Mouse (Mus musculus) mesoderm, embryonic 11.5 days (tissue): ENCODE measurements around the gene Mturn.
A peak's percentile ranks its signal among the peaks of the same experiment; 100 is the strongest.

Experiments used
- DNase-seq: peaks from one replicate; pipeline ENCODE4 v3.0.0-alpha.2; 2012; ENCODE audit warnings: low read depth, low spot score

Mturn gene

DNA sequence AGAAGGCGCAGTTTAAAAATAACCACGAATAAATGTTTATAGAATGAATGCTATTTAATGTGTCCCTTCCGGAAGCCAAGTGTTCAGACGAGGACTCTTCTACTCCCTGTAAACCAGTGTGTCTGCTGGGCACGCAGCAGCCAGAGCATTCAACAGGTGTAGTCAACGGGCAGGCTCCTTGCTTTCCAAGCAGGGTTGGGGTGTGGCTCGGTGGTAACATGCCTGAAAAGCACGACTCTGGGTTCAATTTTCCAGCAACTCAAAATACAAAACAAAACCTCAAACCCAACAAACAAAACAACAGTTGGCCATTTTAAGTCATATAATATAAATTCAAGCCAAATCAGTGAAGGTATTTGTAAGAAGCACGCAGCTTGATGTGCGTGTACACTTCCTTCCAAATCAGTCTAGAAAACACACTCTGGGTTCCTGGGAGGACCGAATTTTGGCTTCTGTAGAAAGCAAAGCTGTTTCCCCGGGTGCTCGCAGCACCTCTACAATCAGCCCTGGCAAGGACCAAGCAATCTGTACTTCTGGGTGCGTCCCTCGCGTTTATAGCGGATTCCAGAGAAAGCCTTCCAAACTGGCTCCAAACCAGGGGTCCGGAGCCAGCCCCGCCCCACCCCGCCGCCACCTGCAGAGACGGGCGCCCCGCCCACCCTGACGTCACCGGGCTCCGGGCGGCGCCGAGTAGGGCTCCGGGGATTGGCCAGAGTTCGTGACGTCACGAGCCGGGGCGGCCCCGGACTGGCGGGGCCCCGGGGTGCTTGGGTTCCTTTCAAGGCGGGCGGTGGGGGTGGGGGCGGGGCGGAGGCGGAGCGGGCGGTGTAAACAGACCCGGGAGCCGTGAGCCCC lies at the start of gene Mturn:
Gene Mturn (plus strand): TSS at position 734 of the 855 bp plus-strand sequence.
- peak; percentile 94 for DNase-seq

DNA sequence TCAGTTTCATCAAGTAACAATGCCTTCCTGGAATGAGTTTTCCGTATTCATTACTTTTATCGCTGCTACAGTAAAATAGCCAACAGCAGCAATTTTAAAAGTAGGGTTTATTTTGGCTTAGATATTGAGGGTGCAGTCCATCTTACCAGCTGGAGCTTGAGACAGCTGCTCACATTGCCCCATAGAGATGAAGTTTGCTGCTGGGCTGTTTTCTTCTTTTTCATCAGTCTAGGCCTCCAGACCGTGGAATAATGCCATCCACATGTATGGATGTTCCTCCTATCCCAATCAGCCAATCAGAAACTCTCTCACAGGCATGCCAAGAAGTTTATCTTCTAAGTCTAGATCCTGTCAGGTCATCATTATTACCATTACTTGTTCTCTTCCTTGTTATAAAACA lies 41.5 kb upstream of the Mturn start:
- DNase-seq = no peak

DNA sequence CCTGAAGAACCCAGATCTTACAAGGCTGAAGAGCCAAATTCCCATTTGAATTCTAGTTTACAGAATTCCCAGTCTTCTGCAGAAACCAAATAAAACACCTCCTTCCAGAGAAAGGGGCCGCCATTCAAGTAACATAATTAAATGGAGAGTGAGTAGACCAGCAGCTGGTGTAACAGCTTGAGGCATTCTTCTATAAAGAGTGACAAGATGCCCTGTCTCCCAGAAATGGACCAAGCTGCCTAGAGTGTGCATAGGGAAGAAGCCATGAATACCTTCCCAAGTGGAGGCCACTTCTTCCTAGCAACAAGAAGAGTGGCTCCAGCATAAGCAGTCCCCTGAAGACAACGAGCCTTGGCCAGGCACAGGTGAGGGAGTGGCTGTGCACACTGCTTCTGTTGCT lies 39.5 kb upstream of the Mturn start:
- no peak for DNase-seq

DNA sequence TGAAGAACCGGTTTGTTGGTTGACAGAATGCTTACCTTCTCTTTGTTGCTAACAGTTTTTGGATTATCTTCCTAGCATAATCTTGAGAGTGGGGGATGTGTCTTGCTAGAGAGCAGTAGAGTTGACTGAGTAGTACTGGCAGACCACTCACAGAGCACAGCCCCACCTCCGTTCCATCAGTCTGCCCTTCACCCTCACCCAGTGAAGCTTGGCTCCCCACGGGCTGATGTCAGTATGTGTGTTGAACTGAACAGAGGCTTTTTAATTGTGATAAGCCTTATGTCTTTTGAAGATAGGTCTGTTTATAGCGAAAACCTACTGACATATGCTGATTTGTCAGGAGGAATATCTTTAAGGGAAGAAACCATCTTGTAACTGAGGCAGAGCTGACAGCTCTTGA lies 38.2 kb upstream of the Mturn start:
- DNase-seq = no peak

DNA sequence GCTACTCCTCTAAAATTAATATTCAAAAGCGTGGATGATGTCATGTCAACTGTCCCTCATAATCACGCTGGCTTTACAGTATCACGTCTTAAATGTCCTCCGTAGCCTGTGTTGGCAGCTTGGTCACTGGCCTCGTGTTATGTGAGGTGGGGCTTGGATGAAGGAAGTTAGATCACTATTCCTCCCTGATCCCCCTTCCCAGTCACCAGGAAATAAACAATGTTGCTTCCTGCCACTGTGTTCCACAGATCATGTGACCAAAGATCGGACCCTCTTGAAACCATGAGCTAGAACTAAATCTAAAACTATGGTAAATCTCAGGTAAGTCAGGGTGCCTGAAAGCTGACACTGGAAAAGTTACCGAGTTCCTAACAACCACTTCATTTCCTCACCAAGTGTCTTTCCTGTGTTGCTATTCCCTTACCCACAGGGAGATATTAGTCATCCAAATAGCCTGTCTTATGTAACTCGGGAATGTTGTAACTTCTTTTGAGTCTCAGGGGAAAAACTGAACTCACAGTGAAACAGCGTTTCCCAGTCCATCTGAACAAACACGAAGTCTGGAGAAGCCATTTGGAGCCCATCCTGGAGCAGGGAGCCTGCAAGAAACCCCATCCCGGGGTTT lies 25.8 kb upstream of the Mturn start:
- peak; percentile 13 for DNase-seq

DNA sequence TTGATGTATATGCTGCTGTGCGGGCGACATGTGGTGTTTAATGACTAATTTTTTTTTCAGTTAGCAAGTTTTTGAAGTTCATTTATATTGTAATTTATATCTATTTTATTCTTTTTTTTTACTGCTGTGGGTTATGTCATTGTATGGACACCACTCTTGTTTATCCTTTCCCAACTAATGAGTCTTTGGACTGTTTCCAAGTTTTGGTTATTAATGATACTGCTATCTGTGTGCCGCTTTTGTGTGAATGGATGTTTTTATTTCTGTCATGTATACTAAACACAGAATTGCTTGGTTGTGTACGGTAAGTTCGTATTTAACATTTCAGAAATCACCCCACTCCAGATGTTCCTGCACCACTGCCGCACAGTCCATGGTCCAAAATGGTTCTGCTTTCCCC lies 23.6 kb upstream of the Mturn start:
- no peak for DNase-seq

DNA sequence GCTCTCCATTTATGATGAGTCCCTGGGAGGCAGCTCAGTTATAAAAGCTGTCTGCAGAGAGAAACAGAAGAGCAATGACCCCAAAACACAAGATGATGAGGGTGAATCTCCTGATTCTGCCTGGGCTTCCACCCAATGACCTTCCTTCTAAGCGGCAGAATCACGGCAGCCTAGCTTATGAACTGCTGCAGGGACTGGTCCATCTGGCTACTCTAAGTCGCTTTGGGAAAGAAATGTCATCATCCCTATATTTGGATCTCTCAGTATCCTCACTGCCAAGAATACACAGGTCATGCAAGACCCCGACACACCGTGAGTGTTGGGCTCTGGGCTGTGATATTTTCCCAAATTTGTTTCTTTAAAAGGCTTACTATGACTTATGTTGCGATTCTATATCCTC lies 11.6 kb upstream of the Mturn start:
- no peak for DNase-seq

DNA sequence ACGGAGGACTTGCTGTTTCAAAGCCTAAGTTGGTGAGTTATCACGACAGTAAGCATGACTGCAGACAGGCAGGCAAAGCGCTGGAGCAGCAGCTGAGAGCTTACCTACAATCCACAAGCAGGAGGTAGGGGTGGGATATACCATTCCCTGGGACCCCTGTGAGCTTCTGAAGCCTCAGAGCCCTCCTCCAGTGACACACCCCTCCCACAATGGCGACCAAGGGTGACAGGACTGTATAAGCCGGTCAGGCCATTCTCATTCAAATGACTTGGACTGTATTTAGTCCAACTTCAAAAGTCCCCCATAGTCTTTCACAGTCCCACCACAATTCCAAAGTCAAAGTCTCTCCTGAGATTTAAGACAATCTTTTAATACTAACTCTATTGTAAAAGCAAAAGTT lies 8.5 kb upstream of the Mturn start:
- no peak for DNase-seq

DNA sequence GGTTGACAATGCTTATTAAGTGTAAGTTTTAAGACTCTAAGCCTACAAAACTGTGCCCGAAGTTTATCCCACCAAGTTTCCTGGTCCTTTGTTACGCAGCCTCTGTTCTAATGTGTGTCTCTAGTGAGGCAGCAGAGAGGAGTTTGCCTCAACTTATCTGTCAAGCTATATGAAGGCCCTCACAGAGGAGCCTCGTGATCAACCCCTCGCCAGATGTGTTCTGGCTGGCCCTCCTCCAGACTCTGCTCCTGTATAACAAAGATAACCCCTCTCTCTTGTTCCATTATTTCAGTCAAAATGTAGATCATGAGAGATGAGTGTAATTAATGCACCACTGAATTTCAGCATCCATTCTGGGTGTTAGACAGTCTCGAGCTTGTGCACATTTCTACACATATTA lies 1.7 kb upstream of the Mturn start:
- no peak for DNase-seq

DNA sequence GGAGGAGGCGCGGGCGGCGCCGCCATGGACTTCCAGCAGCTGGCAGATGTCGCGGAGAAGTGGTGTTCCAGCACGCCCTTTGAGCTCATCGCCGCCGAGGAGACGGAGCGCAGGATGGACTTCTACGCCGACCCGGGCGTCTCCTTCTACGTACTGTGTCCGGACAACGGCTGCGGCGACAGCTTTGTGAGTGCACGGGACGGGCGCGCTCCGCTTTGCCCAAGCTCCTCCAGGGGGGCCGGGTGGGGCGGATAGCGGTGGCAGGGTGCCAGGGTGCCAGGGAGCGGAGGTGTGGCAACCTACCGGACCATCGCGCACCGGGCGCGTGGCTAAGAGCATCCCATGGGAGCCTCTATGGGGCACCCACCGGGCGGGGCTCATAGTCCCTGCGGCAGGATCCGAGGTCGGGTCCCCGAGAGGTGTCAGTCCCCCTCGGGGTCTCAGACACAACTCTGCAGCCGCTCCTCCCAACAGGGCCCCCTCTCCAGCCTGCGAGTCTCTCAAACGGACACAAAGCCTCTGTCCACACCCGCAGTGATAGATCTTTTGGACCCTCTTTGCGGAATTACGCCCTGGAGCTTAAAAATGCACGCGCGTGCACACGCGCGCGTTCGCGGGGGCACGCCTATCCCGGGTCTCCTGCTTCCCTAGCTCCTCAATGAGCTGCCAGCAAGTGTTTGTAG lies 463 bp downstream of the Mturn start:
- DNase-seq = peak; percentile 71

DNA sequence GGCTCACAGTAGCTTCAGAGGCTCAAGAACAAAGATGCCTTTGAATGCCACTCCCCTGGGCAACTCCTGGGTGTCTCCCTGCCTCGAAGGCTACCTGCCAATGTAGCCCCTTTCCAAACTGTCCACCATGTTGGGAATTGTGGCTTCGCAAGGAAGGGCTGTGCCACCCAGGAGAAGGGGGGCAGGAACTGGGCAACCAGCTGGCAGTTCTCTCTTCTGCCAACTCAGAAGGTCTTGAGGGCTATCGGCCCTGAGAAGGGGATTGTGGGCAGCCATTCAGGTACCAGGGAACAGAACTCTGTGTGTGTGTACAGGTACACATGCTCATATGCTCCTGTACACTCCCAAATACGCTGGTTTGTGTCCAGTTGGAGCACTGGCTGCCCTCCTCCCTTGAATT lies 2.7 kb downstream of the Mturn start:
- DNase-seq = no peak

DNA sequence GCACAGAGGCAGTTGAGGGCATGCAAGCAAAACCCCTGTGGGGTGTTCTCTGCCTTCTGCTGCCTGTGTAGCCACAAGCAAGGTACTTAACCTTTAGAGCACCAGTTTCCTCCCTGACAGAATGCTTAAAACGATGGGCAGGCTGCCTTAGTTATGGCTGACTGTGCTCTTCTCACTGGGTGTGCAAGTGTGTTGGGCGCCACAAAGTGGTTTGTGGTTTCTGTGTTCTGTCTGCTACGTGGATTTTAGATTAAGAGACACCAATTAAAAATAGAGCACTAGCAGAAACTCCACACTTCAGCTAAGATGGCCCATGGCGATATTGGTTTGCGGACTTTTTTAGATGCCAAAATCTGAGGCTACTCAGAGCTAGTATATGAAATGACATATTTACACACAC lies 3.7 kb downstream of the Mturn start:
- DNase-seq = no peak

DNA sequence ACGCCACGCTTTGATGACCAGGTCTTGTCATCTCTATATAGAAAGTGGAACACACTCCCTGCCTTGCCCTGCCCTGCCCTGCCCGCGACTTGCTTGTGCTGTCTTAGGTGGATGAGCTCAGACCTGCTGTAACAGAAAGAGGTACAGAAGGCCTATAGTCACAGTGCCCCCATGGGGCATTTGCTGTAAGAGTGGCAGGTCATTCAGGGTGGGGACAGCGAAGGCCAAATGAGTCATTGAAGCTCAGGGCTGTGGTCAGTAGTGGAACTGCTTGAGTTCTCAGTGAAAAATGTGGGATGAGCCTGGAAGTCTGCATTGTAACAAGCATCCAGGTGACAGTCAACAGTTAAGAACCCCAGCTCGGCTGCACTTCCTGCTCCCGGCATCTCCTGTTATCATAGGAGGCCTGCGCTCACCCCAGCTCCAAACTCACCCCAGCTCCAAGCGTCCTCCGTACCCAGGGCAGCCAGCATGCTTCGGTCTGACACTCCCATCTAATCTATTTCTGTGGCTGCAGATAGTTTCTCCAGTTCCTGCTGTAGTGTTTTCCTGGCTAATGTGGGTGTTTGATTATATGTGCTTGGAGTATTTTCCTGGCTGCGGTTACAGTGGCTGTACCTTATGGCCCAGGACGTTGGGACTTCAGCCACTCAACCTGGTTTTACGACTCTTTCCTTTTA lies 4.4 kb downstream of the Mturn start:
- DNase-seq = no peak

DNA sequence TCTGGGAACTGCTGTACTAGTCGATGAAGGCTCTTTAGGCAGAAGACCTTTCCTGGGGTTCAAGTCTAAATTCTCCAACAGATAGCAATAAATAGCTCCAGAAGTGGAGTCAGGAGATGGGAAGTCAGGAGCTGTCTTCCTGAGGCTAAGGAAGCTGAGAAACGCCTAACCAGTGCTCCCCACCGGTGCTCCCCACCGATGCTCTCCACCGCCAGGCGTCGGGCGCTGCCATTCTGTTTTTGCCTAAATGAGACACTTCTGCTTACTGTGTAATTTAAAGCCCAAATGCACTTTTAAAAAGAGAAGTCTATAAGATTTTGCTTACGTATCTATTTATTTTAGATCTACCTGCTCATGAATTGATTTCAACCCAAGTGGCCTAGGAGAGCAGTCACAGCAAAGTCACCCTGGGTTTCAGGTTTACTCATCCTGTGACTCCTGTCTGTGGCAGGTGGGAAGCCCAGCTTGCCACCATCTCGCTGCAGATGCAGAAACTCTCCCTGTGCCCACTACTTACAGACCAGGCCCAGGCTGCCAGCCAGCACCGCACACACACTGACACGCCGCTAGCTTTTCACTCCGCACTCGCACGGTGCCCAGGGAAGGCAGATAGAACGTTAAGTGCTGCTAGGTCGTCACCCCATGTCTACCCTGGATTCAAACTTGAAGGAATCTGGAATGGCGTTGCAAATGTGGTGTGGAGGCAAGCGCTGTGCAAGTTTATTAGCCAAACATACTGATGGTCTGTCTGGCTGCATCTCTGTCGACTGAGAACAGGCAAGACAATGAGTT lies 5.7 kb downstream of the Mturn start:
- DNase-seq = no peak

DNA sequence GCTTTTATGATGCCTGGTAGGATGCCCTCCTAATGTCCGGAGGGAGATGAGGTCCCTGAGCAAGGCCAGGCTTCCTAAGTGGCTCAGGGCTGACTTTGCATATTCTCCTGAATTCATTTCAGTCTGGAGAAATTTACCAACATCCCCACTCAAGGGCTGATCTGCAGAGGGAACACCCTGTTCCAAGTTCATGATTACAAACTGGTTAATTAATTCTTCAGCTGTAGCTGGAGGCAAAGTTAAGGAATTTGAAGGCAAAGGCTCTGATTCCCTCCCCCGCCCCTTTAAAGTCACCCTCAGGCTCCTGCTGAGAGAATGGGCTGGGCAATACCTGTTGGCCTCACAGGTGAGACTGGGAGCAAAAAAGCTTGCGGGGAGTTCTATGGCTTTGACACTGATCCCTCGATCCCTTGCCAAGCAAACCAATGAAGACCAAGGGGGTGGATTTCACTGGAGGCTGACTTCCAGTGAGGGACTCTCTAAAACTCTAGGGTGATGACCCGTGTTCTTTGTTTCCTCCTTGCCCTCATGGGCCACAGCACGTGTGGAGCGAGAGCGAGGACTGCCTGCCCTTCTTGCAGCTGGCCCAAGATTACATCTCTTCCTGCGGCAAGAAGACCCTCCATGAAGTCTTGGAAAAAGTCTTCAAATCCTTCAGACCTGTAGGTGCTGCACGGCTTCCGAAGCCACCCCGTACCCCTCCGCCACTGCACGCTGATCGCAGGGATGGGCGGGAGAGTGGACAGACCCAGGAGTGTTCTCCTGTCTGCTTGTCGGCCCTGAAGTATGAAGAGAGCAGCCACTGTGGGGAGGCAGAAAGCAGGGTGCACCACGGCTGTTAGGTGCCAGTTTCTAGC lies 7.3 kb downstream of the Mturn start:
- no peak for DNase-seq

DNA sequence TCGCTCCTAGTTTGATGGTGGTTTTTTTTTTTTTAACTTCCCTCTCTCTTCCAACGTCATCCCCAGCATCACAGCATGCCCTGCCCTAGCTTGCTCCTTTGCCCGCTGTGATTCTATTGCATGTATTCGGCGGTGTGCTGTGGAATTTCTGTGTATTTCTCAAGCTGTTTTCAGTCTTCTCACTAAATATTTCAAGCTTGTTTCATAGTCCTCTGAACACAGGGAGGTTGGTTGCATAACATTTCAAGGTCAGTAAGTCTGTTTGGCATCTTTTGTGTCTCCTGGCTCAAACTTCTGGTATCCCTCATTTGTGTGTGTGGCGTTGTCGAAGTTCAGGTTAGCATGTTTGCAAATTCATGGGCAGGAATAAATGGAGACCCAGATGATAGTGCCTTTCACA lies 8.3 kb downstream of the Mturn start:
- DNase-seq = no peak

DNA sequence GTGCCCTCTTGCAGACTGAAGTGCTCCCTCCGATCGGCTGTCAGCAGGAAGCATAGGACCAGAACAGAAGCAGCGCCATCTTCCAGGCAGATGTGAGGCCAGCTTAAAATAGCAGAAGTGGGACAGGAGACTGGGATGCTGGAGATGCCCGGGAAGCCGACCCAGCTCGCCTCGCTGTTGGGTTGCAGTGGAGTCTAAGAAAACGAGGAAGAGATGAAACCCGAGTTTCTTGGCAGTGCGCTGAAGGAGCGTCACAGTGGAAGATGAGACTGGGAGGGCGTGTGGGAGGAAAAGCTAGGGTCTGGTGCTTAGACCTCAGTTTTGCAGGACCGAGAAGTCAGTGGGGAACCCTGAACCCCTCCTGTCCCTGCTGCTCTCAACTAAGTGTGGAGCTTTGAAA lies 9.4 kb downstream of the Mturn start:
- no peak for DNase-seq

DNA sequence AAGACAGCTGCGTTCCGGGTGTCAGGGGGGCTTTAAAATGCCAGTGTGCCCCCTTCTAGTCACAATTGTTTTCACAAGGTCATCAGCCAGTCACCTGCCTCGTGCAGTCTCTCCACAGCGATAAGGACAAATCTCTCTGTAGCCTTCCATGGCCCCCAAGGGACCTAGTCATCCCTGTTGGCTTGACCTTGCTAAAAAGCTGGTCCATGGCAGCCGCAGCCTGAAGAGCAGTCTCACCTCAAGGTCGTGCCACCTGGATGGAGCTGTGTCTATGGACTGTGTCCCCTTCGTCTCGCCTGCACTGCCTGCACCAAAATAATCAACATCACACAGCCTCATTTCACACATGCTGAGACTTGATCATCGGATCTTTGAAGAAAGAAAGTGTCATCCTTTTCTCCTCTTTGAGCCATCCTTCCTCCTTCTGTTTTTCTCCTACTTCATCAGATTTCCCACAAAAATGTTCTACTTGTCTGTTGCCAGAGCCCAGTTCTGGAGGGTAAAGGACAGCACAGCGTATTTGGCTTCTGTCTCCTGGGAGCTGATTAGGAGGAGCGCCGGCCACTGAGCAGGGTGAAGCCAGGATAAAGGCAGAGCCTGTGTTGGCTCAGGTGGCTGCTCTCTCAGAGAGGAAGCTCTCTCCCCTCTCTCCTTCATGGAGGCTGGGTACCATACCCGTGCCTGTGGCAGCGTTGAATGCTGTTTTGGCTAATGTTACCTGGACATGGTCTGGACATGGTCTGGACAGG lies 10.1 kb downstream of the Mturn start:
- no peak for DNase-seq

DNA sequence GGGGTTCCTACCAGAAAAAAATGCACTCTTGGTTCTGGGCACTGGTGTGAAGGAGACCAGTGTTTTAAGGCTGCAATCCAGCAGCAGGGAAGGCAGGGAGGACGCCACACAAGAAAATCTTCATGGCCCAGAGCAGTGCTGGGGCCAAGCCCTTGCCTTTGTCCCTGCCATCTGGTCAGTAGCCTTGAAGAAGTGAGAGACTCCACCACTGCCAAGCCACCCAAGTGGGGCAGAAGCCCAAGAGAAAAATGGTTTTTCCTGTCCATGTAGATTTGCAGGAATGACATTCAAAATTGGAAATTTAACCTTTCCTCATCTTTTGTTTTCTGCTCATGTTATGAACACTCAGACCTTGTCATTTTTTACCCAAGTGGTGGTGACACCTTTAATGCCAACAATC lies 10.8 kb downstream of the Mturn start:
- no peak for DNase-seq

DNA sequence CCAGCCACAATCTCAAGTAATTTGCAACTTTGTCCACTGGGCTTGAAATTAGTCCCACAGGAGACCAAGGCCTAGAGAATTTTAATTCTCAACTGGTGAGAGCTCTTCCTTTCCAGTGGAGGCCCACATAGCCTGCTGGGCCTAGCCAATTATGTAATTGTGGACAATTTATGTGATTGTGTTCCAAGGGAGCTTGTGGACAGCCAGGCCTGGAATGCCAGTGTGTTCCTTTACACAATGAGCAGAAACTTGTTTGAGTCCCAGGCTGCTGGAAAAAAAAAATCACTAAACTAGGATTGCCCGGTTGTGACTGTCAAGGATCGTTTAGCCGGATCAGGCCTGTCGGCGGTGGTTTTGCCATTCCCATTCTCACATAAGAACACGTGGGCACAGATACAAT lies 11.9 kb downstream of the Mturn start:
- DNase-seq = no peak
